Mouse (Mus musculus) liver, embryonic 15.5 days (tissue): Measurements from ENCODE around the gene Gm4491. TPM values are rescaled to one million over a fixed set of nuclear protein-coding genes. Genes with fewer than 3 reads are reported as not detected.
"Not testable (repeated sequence)": the region's sequence is repeated elsewhere in the genome, so short reads cannot be mapped to it uniquely, and the experiment has no call there.

Source experiments
- ATAC-seq: fragments of 200-750 bp; cut with Nextera tagmentation; 2 replicates; pipeline ENCODE4 v1.8.0; 2017; ENCODE audit warnings: moderate number of reproducible peaks, mild to moderate bottlenecking, moderate library complexity; ENCODE audit not compliant: insufficient read depth
- H3K27ac ChIP-seq: fragments of 300-500 bp; sonication (generic); replicated peaks from 2 replicates; pipeline ENCODE4 v1.5.1; 2015; ENCODE audit warnings: mild to moderate bottlenecking, inconsistent platforms
- H3K27me3 ChIP-seq: fragments of 300-500 bp; sonication (generic); 2 replicates; pipeline ENCODE4 v1.6.1; 2015; ENCODE audit warnings: mild to moderate bottlenecking, inconsistent platforms
- H3K36me3 ChIP-seq: fragments of 300-500 bp; sonication (generic); replicated peaks from 2 replicates; pipeline ENCODE4 v1.6.1; 2015; ENCODE audit warnings: moderate library complexity, mild to moderate bottlenecking, inconsistent platforms
- H3K4me1 ChIP-seq: fragments of 300-500 bp; sonication (generic); replicated peaks from 2 replicates; pipeline ENCODE4 v1.6.1; 2015; ENCODE audit warnings: inconsistent platforms
- H3K4me2 ChIP-seq: fragments of 300-500 bp; sonication (generic); 2 replicates; pipeline ENCODE4 v1.6.1; 2015; ENCODE audit warnings: moderate library complexity, mild to moderate bottlenecking, inconsistent platforms
- H3K4me3 ChIP-seq: fragments of 300-500 bp; sonication (generic); replicated peaks from 2 replicates; pipeline ENCODE4 v1.5.1; 2015; ENCODE audit warnings: mild to moderate bottlenecking, inconsistent platforms
- H3K9ac ChIP-seq: fragments of 300-500 bp; sonication (generic); 2 replicates; pipeline ENCODE4 v1.6.1; 2015; ENCODE audit warnings: moderate library complexity, mild to moderate bottlenecking, inconsistent platforms
- H3K9me3 ChIP-seq: fragments of 300-500 bp; sonication (generic); replicated peaks from 2 replicates; pipeline ENCODE4 v1.6.1; 2016; ENCODE audit warnings: inconsistent platforms
- WGBS: fragments of 180-500 bp; shearing (Covaris S2); methylation state at CpG from one replicate; pipeline ENCODE4 v1.1.7; 2015; ENCODE audit warnings: mixed read lengths; ENCODE audit not compliant: insufficient replicate concordance; 5-methylcytosine and 5-hydroxymethylcytosine counted together
- polyA plus RNA-seq: library from polyadenylated mRNA; unstranded; fragments of >200 nt; fragmentation: Nextera tagmentation; extraction: Ambion mirVana; gene quantifications from 2 replicates; pipeline ENCODE4 v1.2.1, GENCODE M21; 2015

The Gm4491 gene
- polyA plus RNA-seq, 1 experiment from 2014 or later: not detected

DNA sequence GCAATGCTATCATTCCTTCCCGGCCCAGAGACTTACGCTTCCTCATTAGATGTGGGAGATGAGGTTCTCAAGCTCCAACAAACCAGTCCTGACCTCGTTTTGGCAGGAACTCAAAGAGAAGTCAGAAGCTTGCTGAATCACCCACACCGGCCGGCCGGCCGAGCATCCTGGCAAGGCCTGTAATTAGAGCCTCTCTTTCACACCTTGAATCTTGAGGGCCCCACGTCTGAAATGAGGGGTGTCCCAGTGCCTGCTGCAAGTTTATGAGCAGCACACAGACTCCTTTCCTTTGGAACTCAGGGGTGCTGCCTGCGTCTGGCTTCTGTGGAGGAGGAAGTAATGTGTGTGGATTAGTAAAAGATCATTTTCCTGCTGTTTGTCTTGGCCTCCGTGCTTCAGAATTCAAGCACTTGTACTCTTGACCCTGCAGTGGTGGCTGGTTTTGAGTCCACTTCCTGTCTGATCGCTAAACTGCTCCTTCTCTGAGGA lies 31.5 kb downstream of the Gm4491 start:
- no peak overlapping the region for H3K4me3 ChIP-seq
- no peaks in the 10 kb centered on the region for H3K9me3 ChIP-seq
- H3K36me3 ChIP-seq: no peaks in the 10 kb centered on the region
- H3K27me3 ChIP-seq: no peaks in the 10 kb centered on the region
- H3K4me2 ChIP-seq: no peak overlapping the region
- peaks cover 4% of the 10 kb centered on the region; the same call in 1 of the 2 replicates for H3K4me1 ChIP-seq
- 39% methylated on average over 11 of the region's 11 CpGs for WGBS
- no peak overlapping the region for H3K27ac ChIP-seq
- no peak overlapping the region for H3K9ac ChIP-seq
- no peak for ATAC-seq

DNA sequence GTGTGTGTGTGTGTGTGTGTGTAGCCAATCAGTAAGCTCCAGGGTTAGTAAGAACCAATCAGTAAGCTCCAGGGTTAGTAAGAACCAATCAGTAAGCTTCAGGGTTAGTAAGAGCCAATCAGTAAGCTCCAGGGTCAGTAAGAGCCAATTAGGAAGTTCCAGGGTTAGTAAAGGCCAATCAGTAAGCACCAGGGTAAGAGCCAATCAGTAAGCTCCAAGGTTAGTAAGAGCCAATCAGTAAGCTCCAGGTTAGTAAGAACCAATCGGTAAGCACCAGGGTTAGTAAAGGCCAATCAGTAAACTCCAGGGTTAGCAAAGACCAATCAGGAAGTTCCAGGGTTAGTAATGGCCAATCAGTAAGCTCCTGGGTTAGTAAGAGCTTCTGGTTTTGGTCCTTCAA lies 32.8 kb downstream of the Gm4491 start:
- Histone ChIP-seq H3K4me3 (no peak overlapping the region), H3K4me1 (no peaks in the 10 kb centered on the region), H3K36me3 (no peaks in the 10 kb centered on the region), H3K9me3 (no peaks in the 10 kb centered on the region), H3K27me3 (no peaks in the 10 kb centered on the region), H3K27ac (no peak overlapping the region), H3K4me2 (no peak overlapping the region), H3K9ac (no peak overlapping the region)
- 73% methylated on average over 1 of the region's 1 CpGs for WGBS
- no peak for ATAC-seq

DNA sequence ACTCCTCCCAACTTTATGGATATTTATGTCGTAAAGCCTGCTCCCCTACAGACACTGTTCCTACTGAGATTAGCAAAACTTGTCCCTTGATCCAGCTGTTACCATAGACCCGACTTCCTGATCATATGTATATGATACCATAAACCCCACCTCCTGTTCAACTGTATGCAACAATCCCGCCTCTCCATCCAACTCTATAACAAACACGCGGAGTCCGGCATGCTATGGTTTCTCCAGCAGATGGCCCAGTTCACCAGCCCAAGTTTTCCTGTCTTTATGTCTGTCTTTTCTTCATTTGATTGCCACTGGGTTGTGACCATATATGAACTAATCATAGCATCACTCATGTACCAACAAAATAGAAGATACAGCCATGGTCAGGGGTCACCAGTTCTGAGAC lies 40.1 kb downstream of the Gm4491 start:
- ATAC-seq: no peak
- 67% methylated on average over 6 of the region's 6 CpGs for WGBS
- Histone ChIP-seq H3K36me3 (no peaks in the 10 kb centered on the region), H3K4me3 (no peak overlapping the region), H3K27ac (no peak overlapping the region), H3K9me3 (no peaks in the 10 kb centered on the region), H3K9ac (no peak overlapping the region), H3K4me1 (no peaks in the 10 kb centered on the region), H3K4me2 (no peak overlapping the region), H3K27me3 (no peaks in the 10 kb centered on the region)

DNA sequence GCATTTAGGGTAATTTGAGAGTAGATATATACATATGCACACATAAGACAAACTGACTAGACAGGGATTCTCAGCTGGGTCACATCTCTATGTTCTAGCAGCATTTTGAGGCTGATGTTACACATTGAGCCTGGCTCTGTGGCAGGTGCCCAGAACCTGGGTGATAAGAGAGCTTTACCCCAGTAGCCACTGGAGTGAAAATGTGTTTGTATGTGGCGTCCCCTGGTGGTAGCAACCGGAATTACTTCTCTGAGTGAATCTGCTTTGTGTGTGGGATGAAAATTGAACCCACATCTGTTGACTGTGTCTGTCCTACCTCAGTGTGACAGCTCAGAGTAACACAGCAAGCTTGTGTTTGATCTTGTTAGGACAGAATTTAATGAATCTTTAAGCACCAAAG lies 45.8 kb downstream of the Gm4491 start:
- not testable (repeated sequence) for H3K36me3 ChIP-seq, H3K27ac ChIP-seq, H3K9me3 ChIP-seq, ATAC-seq, H3K4me2 ChIP-seq, H3K27me3 ChIP-seq, H3K4me1 ChIP-seq, H3K4me3 ChIP-seq, H3K9ac ChIP-seq
- 1% methylated on average over 2 of the region's 2 CpGs for WGBS

DNA sequence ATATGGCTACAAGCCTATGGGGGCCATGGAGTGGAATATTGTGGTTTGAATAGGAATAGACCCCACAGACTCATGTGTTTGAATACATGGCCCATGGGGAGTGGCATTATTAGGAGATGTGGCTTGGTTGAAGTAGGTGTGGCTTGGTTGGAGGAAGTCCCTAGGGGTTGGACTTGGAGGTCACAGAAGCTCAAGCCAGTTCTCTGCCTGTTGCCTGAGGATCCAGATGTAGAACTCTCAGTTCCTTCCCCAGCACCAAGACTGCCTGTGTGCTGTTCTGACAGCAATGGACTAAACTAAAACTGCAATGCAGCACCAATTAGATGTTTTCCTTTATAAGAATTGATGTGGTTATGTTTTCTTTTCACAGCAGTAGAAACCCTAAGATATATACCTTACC lies 49.6 kb downstream of the Gm4491 start:
- Histone ChIP-seq H3K9ac (no peak overlapping the region), H3K4me3 (no peak overlapping the region), H3K27ac (no peak overlapping the region), H3K4me2 (no peak overlapping the region), H3K36me3 (no peaks in the 10 kb centered on the region), H3K9me3 (no peaks in the 10 kb centered on the region), H3K4me1 (no peaks in the 10 kb centered on the region), H3K27me3 (no peaks in the 10 kb centered on the region; the same call in 1 of the 2 replicates)
- no peak for ATAC-seq

Other genes starting within 250 kb of the Gm4491 start
- gene Zmym2, start 229.2 kb downstream of the Gm4491 start, polyA plus RNA-seq: 4.6 and 7.9 TPM in 2 replicates
- gene Gja3, start 57.8 kb downstream of the Gm4491 start, polyA plus RNA-seq: 0.35 and 0.38 TPM in 2 replicates
- gene Gjb2, start 11.2 kb downstream of the Gm4491 start, polyA plus RNA-seq: 16.0 and 16.7 TPM in 2 replicates
- not detected in 2 replicates for gene Gjb6, start 17.7 kb upstream of the Gm4491 start, polyA plus RNA-seq